Mouse (Mus musculus): ENCODE results near the gene Usp54.

- TF ChIP-seq CTCF (IDR thresholded peaks at IDR 0.05; ENCODE audit: extremely low read depth, insufficient read depth, insufficient read length, insufficient replicate concordance) (no peak), POLR2A (IDR thresholded peaks at IDR 0.05; ENCODE audit: low read depth, low read length) (no peak)
Observed at GRCm38 (mm10) chr14:20561897-20562296, 79.0 kb downstream of the Usp54 start.

Data from spleen, adult 2 months (tissue).